Mouse (Mus musculus) liver, embryonic 14.5 days (tissue): Measurements from ENCODE around the gene Acbd5. TPM values are rescaled to one million over a fixed set of nuclear protein-coding genes. Genes with fewer than 3 reads are reported as not detected.

Experiments used
- ATAC-seq: fragments of 200-750 bp; cut with Nextera tagmentation; 2 replicates; pipeline ENCODE4 v1.8.0; 2017; ENCODE audit warnings: moderate number of reproducible peaks, mild to moderate bottlenecking, moderate library complexity; ENCODE audit not compliant: insufficient read depth
- DNase-seq, 3 experiments: peaks; one replicate each; pipeline ENCODE4 v3.0.0-alpha.2; 2012 to 2013; ENCODE audit warnings: low read depth in 3 of 3, low spot score in 3 of 3
- H3K27ac ChIP-seq: fragments of 300-500 bp; sonication (generic); 2 replicates; pipeline ENCODE4 v1.5.1; 2014; ENCODE audit warnings: moderate library complexity, mild to moderate bottlenecking, control low read depth, inconsistent platforms
- H3K27me3 ChIP-seq: fragments of 300-500 bp; sonication (generic); 2 replicates; pipeline ENCODE4 v1.6.1; 2014; ENCODE audit warnings: mild to moderate bottlenecking, low read length, moderate library complexity; ENCODE audit not compliant: control insufficient read depth, insufficient read depth
- H3K36me3 ChIP-seq: fragments of 300-500 bp; sonication (generic); replicated peaks from 2 replicates; pipeline ENCODE4 v1.6.1; 2014; ENCODE audit warnings: low read depth; ENCODE audit not compliant: control insufficient read depth, insufficient read depth
- H3K4me1 ChIP-seq, 2 experiments: fragments of 200-500 bp in 1 of 2; fragments of 300-500 bp in 1 of 2; sonication (generic) in 1 of 2; replicated peaks; 2 replicates each; pipeline ENCODE4 v1.6.1; 2012 to 2014; ENCODE audit warnings: antibody characterized with exemption in 1 of 2, inconsistent platforms in 1 of 2, low read length in 1 of 2; ENCODE audit not compliant: control insufficient read depth in 2 of 2, insufficient read depth in 2 of 2
- H3K4me2 ChIP-seq: fragments of 300-500 bp; sonication (generic); 2 replicates; pipeline ENCODE4 v1.6.1; 2014; ENCODE audit warnings: low read depth, mild to moderate bottlenecking, control low read depth, moderate library complexity
- H3K4me3 ChIP-seq, 2 experiments: fragments of 200-500 bp in 1 of 2; fragments of 300-500 bp in 1 of 2; sonication (generic) in 1 of 2; 2 replicates each; pipeline ENCODE4 v1.5.1; 2012 to 2014; ENCODE audit warnings: low read depth in 2 of 2, low read length in 2 of 2, mild to moderate bottlenecking in 2 of 2, control low read depth in 1 of 2, inconsistent platforms in 1 of 2, moderate library complexity in 1 of 2; ENCODE audit not compliant: insufficient read depth in 1 of 2
- H3K9ac ChIP-seq: fragments of 300-500 bp; sonication (generic); replicated peaks from 2 replicates; pipeline ENCODE4 v1.6.1; 2014; ENCODE audit warnings: mild to moderate bottlenecking, control low read depth, moderate library complexity
- H3K9me3 ChIP-seq: fragments of 300-500 bp; sonication (generic); 2 replicates; pipeline ENCODE4 v1.6.1; 2016; ENCODE audit warnings: low read length, mixed read lengths; ENCODE audit not compliant: control insufficient read depth
- CTCF ChIP-seq: IDR thresholded peaks from 2 replicates; pipeline ENCODE4 v1.5.1; 2016; ENCODE audit warnings: antibody characterized with exemption, low read depth, control low read depth
- EP300 ChIP-seq: IDR thresholded peaks from 2 replicates; pipeline ENCODE4 v1.6.1; 2016; ENCODE audit warnings: antibody characterized with exemption, low read depth
- WGBS: fragments of 180-500 bp; shearing (Covaris S2); extraction: QIAGEN DNeasy Blood & Tissue Kit; methylation state at CpG from one replicate; pipeline ENCODE4 v1.1.7; 2014; ENCODE audit not compliant: insufficient replicate concordance; 5-methylcytosine and 5-hydroxymethylcytosine counted together
- polyA plus RNA-seq, 2 experiments: library from polyadenylated mRNA; depleted of rRNA in 1 of 2; stranded (reverse) in 1 of 2; unstranded in 1 of 2; fragments of >200 nt; fragmentation: Nextera tagmentation in 1 of 2; extraction: Ambion mirVana in 1 of 2; gene quantifications; 2 replicates each; pipeline versions ENCODE4 v1.2.1 to v1.2.3; 2012 to 2014

Acbd5 gene
- polyA plus RNA-seq, 2 experiments = 6.1 to 10.4 TPM

DNA sequence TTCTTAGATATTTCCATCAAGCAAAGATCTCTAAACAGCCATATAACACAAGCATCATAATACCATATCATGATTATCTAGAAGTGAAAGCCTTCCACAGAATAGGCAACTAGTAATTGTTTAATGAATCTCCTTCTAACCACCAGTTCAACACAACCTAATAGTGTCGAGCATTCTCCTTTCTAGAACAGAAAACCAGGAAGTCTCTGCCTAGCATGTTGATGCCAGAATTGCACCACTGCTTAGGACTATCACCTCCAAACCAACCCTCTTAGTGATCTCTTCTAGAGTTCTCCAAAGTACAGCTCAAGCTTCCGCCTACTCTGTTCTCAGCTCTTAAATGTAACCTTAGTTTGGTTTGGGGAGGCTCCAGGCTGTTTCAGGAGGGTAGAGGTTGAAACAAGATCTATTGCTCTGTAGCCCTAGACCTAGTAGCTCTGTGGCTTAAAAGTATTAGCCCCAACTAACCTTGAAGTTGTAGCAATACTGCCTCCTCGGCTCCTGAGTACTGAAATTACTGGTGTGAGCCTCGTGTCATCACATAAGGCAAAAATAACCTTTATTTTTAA lies 44.2 kb upstream of the Acbd5 start:
- H3K9ac ChIP-seq = no peak overlapping the region
- DNase-seq = no peak
- TF ChIP-seq EP300 (no peak), CTCF (no peak)
- no peak overlapping the region for H3K27ac ChIP-seq
- 74% methylated on average over 4 of the region's 4 CpGs for WGBS
- peaks cover 15 to 30% of the 10 kb centered on the region in 2 experiments for H3K4me1 ChIP-seq
- H3K36me3 ChIP-seq = no peaks in the 10 kb centered on the region; the same call in 1 of the 2 replicates
- no peak overlapping the region for H3K4me3 ChIP-seq
- ATAC-seq = no peak
- no peaks in the 10 kb centered on the region for H3K9me3 ChIP-seq
- H3K4me2 ChIP-seq = no peak overlapping the region
- H3K27me3 ChIP-seq = no peaks in the 10 kb centered on the region

DNA sequence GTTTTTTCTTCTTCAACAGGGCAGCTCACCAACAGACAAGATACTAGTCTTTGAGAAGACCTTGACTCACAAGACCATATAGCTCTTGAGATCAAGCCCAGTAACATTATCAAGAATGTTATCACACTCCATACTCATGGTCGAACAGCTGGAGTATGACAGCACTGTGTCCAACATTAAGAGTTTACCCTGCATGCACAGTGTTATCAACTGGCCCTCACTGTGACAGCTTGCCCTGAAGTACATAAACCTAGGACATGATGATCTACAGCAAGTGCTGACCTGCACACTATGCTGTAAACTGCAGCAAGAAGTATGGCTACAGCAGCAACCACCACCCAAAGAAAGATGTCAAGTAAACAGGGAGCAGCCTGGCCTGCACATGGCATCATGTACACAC lies 41.6 kb upstream of the Acbd5 start:
- WGBS = 19% methylated on average over 1 of the region's 1 CpGs
- DNase-seq = no peak
- TF ChIP-seq EP300 = no peak; the same call in 1 of the 2 replicates
- Histone ChIP-seq H3K4me1 (peaks cover 13 to 24% of the 10 kb centered on the region in 2 experiments), H3K9ac (no peak overlapping the region), H3K27me3 (no peaks in the 10 kb centered on the region), H3K4me3 (no peak overlapping the region), H3K4me2 (no peak overlapping the region), H3K9me3 (no peaks in the 10 kb centered on the region), H3K36me3 (no peaks in the 10 kb centered on the region; the same call in none of the 2 replicates), H3K27ac (no peak overlapping the region)
- ATAC-seq = peak; percentile 60

DNA sequence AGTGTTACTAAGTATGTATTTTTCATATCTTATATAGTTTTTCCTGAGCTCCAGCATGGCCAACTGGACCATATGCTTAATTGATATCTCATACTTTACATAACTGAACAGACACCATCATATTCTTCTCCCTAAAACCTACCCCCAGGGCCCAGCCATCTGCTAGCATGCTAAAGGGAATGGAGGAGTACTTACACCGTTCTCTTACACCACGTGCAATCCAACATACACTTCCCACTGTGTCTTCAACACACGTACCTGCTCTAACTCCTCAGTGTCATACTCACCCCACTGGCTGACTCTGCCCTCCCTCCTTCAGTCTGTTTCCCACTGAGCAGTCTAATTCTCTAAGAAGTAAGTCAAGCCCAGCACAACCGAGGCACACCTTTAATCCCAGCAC lies 39.1 kb upstream of the Acbd5 start:
- 74% methylated on average over 4 of the region's 4 CpGs for WGBS
- Histone ChIP-seq H3K27ac (no peak overlapping the region), H3K9me3 (no peaks in the 10 kb centered on the region), H3K9ac (no peak overlapping the region), H3K36me3 (no peaks in the 10 kb centered on the region; the same call in none of the 2 replicates), H3K4me2 (no peak overlapping the region), H3K4me3 (no peak overlapping the region), H3K4me1 (peaks cover 3 to 12% of the 10 kb centered on the region in 2 experiments; a peak in 2 of 4 replicates), H3K27me3 (no peaks in the 10 kb centered on the region)
- TF ChIP-seq EP300 = no peak
- TF ChIP-seq CTCF = no peak
- ATAC-seq (no peak), DNase-seq (no peak)

DNA sequence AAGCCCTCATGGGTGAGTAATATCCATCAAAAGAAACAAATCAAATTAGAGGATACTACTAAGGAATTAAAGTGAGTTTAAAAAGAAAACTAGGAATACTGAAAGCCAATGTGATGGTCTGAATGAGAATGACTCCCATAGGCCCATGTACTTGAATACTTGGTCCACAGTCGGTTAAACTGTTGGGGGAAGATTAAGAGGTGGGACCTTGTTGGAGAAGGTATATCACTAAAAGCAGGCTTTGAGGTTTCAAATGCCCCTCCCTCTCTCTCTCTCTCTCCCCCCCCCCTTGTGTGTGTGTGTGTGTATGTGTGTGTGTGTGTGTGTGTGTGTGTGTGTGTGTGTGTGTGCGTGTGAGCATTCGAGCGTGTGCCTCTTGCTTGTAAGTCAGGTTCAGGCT lies 37.3 kb upstream of the Acbd5 start:
- TF ChIP-seq EP300 = peak; percentile 43
- TF ChIP-seq CTCF = no peak
- no peak overlapping the region for H3K4me2 ChIP-seq
- no peaks in the 10 kb centered on the region; the same call in none of the 2 replicates for H3K36me3 ChIP-seq
- peaks cover 3 to 11% of the 10 kb centered on the region in 2 experiments; a peak in 2 of 4 replicates for H3K4me1 ChIP-seq
- no peak overlapping the region for H3K9ac ChIP-seq
- H3K27ac ChIP-seq = no peak overlapping the region
- H3K27me3 ChIP-seq = no peaks in the 10 kb centered on the region
- ATAC-seq (peak; percentile 64; the same call in 1 of the 2 replicates), DNase-seq (no peak)
- H3K9me3 ChIP-seq = no peaks in the 10 kb centered on the region
- H3K4me3 ChIP-seq = no peak overlapping the region
- WGBS = 54% methylated on average over 4 of the region's 4 CpGs

DNA sequence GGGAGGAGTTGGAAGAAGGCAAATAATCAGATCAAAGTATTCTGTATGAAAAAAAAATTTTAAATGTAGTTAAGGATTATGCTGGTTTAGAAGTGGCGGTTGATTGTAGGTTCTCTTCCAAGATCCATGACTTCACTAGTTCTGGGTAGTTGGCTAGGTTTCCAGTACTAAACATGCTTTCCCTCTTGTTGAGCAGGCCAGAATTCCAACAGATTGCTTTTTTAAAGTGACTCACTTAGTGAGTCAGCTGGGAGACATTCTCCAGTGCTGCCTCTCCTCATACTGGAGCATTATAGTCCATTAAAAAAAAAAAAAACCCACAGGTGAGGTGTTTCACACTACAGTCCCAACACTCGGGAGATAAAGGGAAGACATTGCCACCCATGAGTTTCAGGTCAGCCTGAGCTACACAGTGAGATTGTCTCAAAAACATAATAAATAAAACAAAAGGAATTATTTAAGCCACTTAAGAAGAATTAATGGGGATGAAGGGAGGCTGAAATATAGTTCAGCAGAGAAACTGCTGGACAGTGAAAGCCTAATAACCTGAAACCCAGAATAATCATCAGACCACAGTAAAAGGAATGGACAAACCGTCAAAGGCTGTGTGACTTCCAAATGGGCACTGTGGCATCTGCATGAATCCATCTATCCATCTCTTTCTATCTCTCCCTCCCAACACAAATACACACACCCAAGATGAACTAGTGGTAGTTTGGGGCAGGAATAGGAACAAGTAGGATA lies 33.1 kb upstream of the Acbd5 start:
- H3K27me3 ChIP-seq = no peaks in the 10 kb centered on the region
- no peak overlapping the region for H3K9ac ChIP-seq
- TF ChIP-seq CTCF (no peak), EP300 (no peak)
- no peak overlapping the region for H3K4me3 ChIP-seq
- H3K4me1 ChIP-seq = peaks cover 8 to 13% of the 10 kb centered on the region in 2 experiments
- DNase-seq (no peak), ATAC-seq (no peak)
- H3K4me2 ChIP-seq = no peak overlapping the region
- no peaks in the 10 kb centered on the region for H3K36me3 ChIP-seq
- no peak overlapping the region for H3K27ac ChIP-seq
- WGBS = 77% methylated on average over 3 of the region's 3 CpGs
- H3K9me3 ChIP-seq = no peaks in the 10 kb centered on the region
